Comparison of ENCODE assay signal across 30 mouse cellular contexts in the genomic region with DNA sequence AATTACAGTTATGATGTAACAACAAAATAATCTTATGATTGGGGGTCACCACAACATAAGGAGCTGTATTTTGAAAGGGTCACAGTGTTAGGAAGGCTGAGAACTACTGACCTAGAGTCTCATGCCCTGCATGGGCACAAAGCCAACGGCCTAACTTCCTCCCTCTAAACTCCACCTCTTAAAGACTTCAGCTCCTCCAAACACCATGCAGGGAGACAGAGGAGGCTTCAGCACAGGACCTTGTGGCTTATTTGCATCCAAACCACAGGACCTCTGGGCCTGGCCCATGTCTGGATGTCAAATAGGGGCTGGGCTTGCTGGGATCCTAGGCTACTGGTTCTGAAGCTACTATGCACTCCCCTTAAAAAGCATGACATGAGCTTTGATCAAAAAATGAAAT.
DNase-seq lines count a peak whose midpoint lies in the region; ATAC-seq and TF ChIP-seq lines count a peak whose summit lies in the region.
"Had no signal": no experiment of that assay in that cellular context is flagged by ENCODE, and none has a peak within 500 bp of the region (broad histone marks: within the 10 kb centered on the region; RNA-seq: fewer than 3 reads in every experiment).

No protein-coding gene starts in this region.

- H3K36me3 ChIP-seq in heart, embryonic 10.5 days = no peaks in the 10 kb centered on the region
- no peaks in the 10 kb centered on the region for H3K36me3 ChIP-seq in lung, embryonic 14.5 days (ENCODE audit: insufficient read depth)
- H3K36me3 ChIP-seq: embryonic facial prominence, embryonic 12.5 days; G1E; heart, embryonic 12.5 days; hindbrain, embryonic 10.5 days; hindbrain, embryonic 15.5 days; liver, embryonic 15.5 days; midbrain, embryonic 15.5 days; neural tube, embryonic 12.5 days had no signal

- H3K4me2 ChIP-seq in lung, embryonic 14.5 days = no peak overlapping the region
- H3K4me2 ChIP-seq: embryonic facial prominence, embryonic 12.5 days; heart, embryonic 12.5 days; hindbrain, embryonic 15.5 days; liver, embryonic 15.5 days; midbrain, embryonic 15.5 days; neural tube, embryonic 12.5 days had no signal

- H3K9me3 ChIP-seq in heart, embryonic 10.5 days = no peaks in the 10 kb centered on the region
- H3K9me3 ChIP-seq in lung, embryonic 14.5 days (ENCODE audit: low read depth, low read length) = no peaks in the 10 kb centered on the region
- H3K9me3 ChIP-seq: embryonic facial prominence, embryonic 12.5 days; heart, embryonic 12.5 days; hindbrain, embryonic 10.5 days; hindbrain, embryonic 15.5 days; liver, embryonic 15.5 days; midbrain, embryonic 15.5 days; neural tube, embryonic 12.5 days had no signal

- TF ChIP-seq CTCF in lung, embryonic 14.5 days (IDR thresholded peaks at IDR 0.05; ENCODE audit: low read depth) = no peak
- TF ChIP-seq CTCF in lung, adult 2 months (IDR thresholded peaks at IDR 0.05; ENCODE audit: insufficient read depth, low read length) = no peak

- H3K4me3 ChIP-seq in heart, embryonic 10.5 days = no peak overlapping the region
- H3K4me3 ChIP-seq in lung, embryonic 14.5 days (ENCODE audit: low read depth, low read length) = no peak overlapping the region
- H3K4me3 ChIP-seq in lung, adult 2 months (replicated peaks; ENCODE audit: extremely low read depth, low read depth, low read length) = no peak overlapping the region
- H3K4me3 ChIP-seq: embryonic facial prominence, embryonic 12.5 days; heart, embryonic 12.5 days; hindbrain, embryonic 10.5 days; hindbrain, embryonic 15.5 days; liver, embryonic 15.5 days; midbrain, embryonic 15.5 days; neural tube, embryonic 12.5 days had no signal

- no peak overlapping the region for H3K9ac ChIP-seq in lung, embryonic 14.5 days
- H3K9ac ChIP-seq: embryonic facial prominence, embryonic 12.5 days; heart, embryonic 12.5 days; hindbrain, embryonic 15.5 days; liver, embryonic 15.5 days; midbrain, embryonic 15.5 days; neural tube, embryonic 12.5 days had no signal

- no peak overlapping the region for H3K27ac ChIP-seq in heart, embryonic 10.5 days
- H3K27ac ChIP-seq in lung, embryonic 14.5 days (ENCODE audit: low read depth) = no peak overlapping the region
- H3K27ac ChIP-seq: embryonic facial prominence, embryonic 12.5 days; hindbrain, embryonic 10.5 days; hindbrain, embryonic 15.5 days; liver, embryonic 15.5 days; macrophage; midbrain, embryonic 15.5 days; neural tube, embryonic 12.5 days had no signal

- no peak for TF ChIP-seq POLR2A in lung, adult 2 months (IDR thresholded peaks at IDR 0.05; ENCODE audit: borderline replicate concordance, extremely low read depth, low read depth, low read length)

- 0 out of 2 replicates have a peak, but pooled peaks have one; percentile 44 for ATAC-seq in lung, embryonic 14.5 days (ENCODE audit: insufficient read depth)
- ATAC-seq in erythroid progenitor cell, adult 5-6 weeks (replicated peaks; ENCODE audit: low FRiP score, poor library complexity, severe bottlenecking) = no peak
- ATAC-seq: forebrain, embryonic 16.5 days; inflammation-experienced regulatory T-cells, adult 6 months; midbrain, embryonic 15.5 days had no signal

- peak; percentile 15 to 28 for DNase-seq in adrenal gland, adult (ENCODE audit: inconsistent age in 2 of 2, low spot score in 1 of 2)
- DNase-seq in adrenal gland, postnatal 25 days = no peak
- peak; percentile 11 for DNase-seq in heart, embryonic 10.5 days (ENCODE audit: low spot score)
- no peak for DNase-seq in heart, postnatal 36 days
- DNase-seq in lung, embryonic 14.5 days = no peak
- DNase-seq in lung, adult 2 months = no peak
- peak; percentile 8 for DNase-seq in 416B (ENCODE audit: low read depth)
- DNase-seq: cerebellum, adult 11 months; cerebellum, adult 9-10 months; cerebellum, postnatal 36 days; embryo, embryonic 11 days; gastrocnemius, postnatal 10 days; kidney, adult 11 months; kidney, postnatal 14 days; liver; right cerebral cortex, adult 18-20 months; spleen, adult 18-20 months; thymus, postnatal 25 days had no signal

- H3K4me1 ChIP-seq in heart, embryonic 10.5 days = peaks cover 13% of the 10 kb centered on the region
- no peaks in the 10 kb centered on the region for H3K4me1 ChIP-seq in lung, embryonic 14.5 days (ENCODE audit: insufficient read depth)
- no peaks in the 10 kb centered on the region for H3K4me1 ChIP-seq in lung, adult 2 months (ENCODE audit: control insufficient read depth, insufficient read depth, low read length)
- H3K4me1 ChIP-seq: embryonic facial prominence, embryonic 12.5 days; hindbrain, embryonic 10.5 days; hindbrain, embryonic 15.5 days; liver, embryonic 15.5 days; midbrain, embryonic 15.5 days had no signal

- no peaks in the 10 kb centered on the region for H3K27me3 ChIP-seq in heart, embryonic 10.5 days (ENCODE audit: insufficient read depth, poor library complexity, severe bottlenecking)
- no peaks in the 10 kb centered on the region for H3K27me3 ChIP-seq in lung, embryonic 14.5 days (ENCODE audit: insufficient read depth, low read length)
- H3K27me3 ChIP-seq: embryonic facial prominence, embryonic 12.5 days; heart, embryonic 12.5 days; hindbrain, embryonic 15.5 days; liver, embryonic 15.5 days; midbrain, embryonic 15.5 days; neural tube, embryonic 12.5 days had no signal

- intact Hi-C loops in heart, postnatal 36 days (cut with DNase I) = no loop called here

- 71% methylated on average over 1 of the region's 1 CpGs for WGBS in heart, embryonic 10.5 days
- WGBS in lung, embryonic 14.5 days = 48% methylated on average over 1 of the region's 1 CpGs
- 28% methylated on average over 1 of the region's 1 CpGs for WGBS in lung, adult 2 months

Comparison
In these comparisons a context has a peak if more than half of its experiments do, and no peak if none do; other contexts are left out.
1. DNase-seq: peak in adrenal gland, adult (2 of 2), heart, embryonic 10.5 days (single experiment) and 416B (single experiment); none in adrenal gland, postnatal 25 days (single experiment), heart, postnatal 36 days (0 of 2), lung, embryonic 14.5 days (single experiment) and lung, adult 2 months (single experiment).